Mouse (Mus musculus): Measurements from ENCODE around the gene Tas2r118.

Tas2r118 gene

GRCm38 (mm10) chr6:23969960-23970359 is at the start of gene Tas2r118:
Gene Tas2r118, minus strand, starts transcription at chr6:23970060.
- DNase-seq (ENCODE audit: low spot score in 2 of 2): no peak

- no peak for DNase-seq (ENCODE audit: low spot score in 2 of 2)
Measured at GRCm38 (mm10) chr6:24018320-24018719, 48.5 kb upstream of the Tas2r118 start.

GRCm38 (mm10) chr6:23993276-23993675 is 23.4 kb upstream of the Tas2r118 start:
- peak in 1 of 2 experiments; percentile 7 for DNase-seq (ENCODE audit: low spot score in 2 of 2)

- DNase-seq (ENCODE audit: low spot score in 2 of 2): no peak
Measured at GRCm38 (mm10) chr6:23990687-23991387, 21.0 kb upstream of the Tas2r118 start.

GRCm38 (mm10) chr6:23986293-23986692 is 16.4 kb upstream of the Tas2r118 start:
- no peak for DNase-seq (ENCODE audit: low spot score in 2 of 2)

- DNase-seq (ENCODE audit: low spot score in 2 of 2): peak; percentile 11 to 54
Measured at GRCm38 (mm10) chr6:23966980-23967379, 2.9 kb downstream of the Tas2r118 start.

GRCm38 (mm10) chr6:23965925-23966324 is 3.9 kb downstream of the Tas2r118 start:
- DNase-seq (ENCODE audit: low spot score in 2 of 2): no peak

- DNase-seq (ENCODE audit: low spot score in 2 of 2): no peak
Measured at GRCm38 (mm10) chr6:23963741-23964140, 6.1 kb downstream of the Tas2r118 start.

GRCm38 (mm10) chr6:23940776-23941175 is 29.1 kb downstream of the Tas2r118 start:
- no peak for DNase-seq (ENCODE audit: low spot score in 2 of 2)

GRCm38 (mm10) chr6:23938575-23939488 is 31.0 kb downstream of the Tas2r118 start:
- no peak for DNase-seq (ENCODE audit: low spot score in 2 of 2)

GRCm38 (mm10) chr6:23936414-23936813 is 33.4 kb downstream of the Tas2r118 start:
- no peak for DNase-seq (ENCODE audit: low spot score in 2 of 2)

- no peak for DNase-seq (ENCODE audit: low spot score in 2 of 2)
Measured at GRCm38 (mm10) chr6:23923806-23924205, 46.1 kb downstream of the Tas2r118 start.
